Mouse (Mus musculus) forebrain, embryonic 15.5 days (tissue): ENCODE results near the gene Dab1. TPM values are rescaled to one million over a fixed set of nuclear protein-coding genes. Genes with fewer than 3 reads are reported as not detected.

Source experiments
- ATAC-seq: fragments of 200-750 bp; cut with Nextera tagmentation; replicated peaks from 2 replicates; pipeline ENCODE4 v1.8.0; 2017; ENCODE audit warnings: mild to moderate bottlenecking, moderate TSS enrichment, moderate library complexity
- H3K27ac ChIP-seq: fragments of 300-500 bp; sonication (generic); replicated peaks from 2 replicates; pipeline ENCODE4 v1.5.1; 2015; ENCODE audit warnings: mild to moderate bottlenecking, inconsistent platforms
- H3K27me3 ChIP-seq: fragments of 300-500 bp; sonication (generic); 2 replicates; pipeline ENCODE4 v1.6.1; 2015; ENCODE audit warnings: inconsistent platforms
- H3K36me3 ChIP-seq: fragments of 300-500 bp; sonication (generic); 2 replicates; pipeline ENCODE4 v1.6.1; 2015; ENCODE audit warnings: mild to moderate bottlenecking, inconsistent platforms
- H3K4me1 ChIP-seq: fragments of 300-500 bp; sonication (generic); 2 replicates; pipeline ENCODE4 v1.6.1; 2015; ENCODE audit warnings: inconsistent platforms
- H3K4me2 ChIP-seq: fragments of 300-500 bp; sonication (generic); replicated peaks from 2 replicates; pipeline ENCODE4 v1.6.1; 2015; ENCODE audit warnings: mild to moderate bottlenecking, inconsistent platforms
- H3K4me3 ChIP-seq: fragments of 300-500 bp; sonication (generic); 2 replicates; pipeline ENCODE4 v1.5.1; 2015; ENCODE audit warnings: mild to moderate bottlenecking, inconsistent platforms
- H3K9ac ChIP-seq: fragments of 300-500 bp; sonication (generic); replicated peaks from 2 replicates; pipeline ENCODE4 v1.6.1; 2015; ENCODE audit warnings: mild to moderate bottlenecking, inconsistent platforms
- H3K9me3 ChIP-seq: fragments of 300-500 bp; sonication (generic); 2 replicates; pipeline ENCODE4 v1.6.1; 2016; ENCODE audit warnings: inconsistent platforms
- WGBS: fragments of 180-500 bp; shearing (Covaris S2); methylation state at CpG from one replicate; pipeline ENCODE4 v1.1.7; 2015; ENCODE audit warnings: mixed read lengths; 5-methylcytosine and 5-hydroxymethylcytosine counted together
- polyA plus RNA-seq: library from polyadenylated mRNA; unstranded; fragments of >200 nt; fragmentation: Nextera tagmentation; extraction: Ambion mirVana; gene quantifications from 2 replicates; pipeline ENCODE4 v1.2.1, GENCODE M21; 2015

Gene Dab1
- polyA plus RNA-seq, 1 experiment from 2014 or later: 174 TPM

GRCm38 (mm10) chr4:103934364-103934763 lies 315.2 kb downstream of the Dab1 start:
- no peak for ATAC-seq
- Histone ChIP-seq H3K9ac (no peak overlapping the region), H3K9me3 (no peaks in the 10 kb centered on the region), H3K4me1 (peaks cover 5% of the 10 kb centered on the region; the same call in 1 of the 2 replicates), H3K4me3 (no peak overlapping the region), H3K36me3 (no peaks in the 10 kb centered on the region), H3K27me3 (no peaks in the 10 kb centered on the region), H3K27ac (no peak overlapping the region), H3K4me2 (no peak overlapping the region)
- 36% methylated on average over 3 of the region's 3 CpGs for WGBS

GRCm38 (mm10) chr4:103948255-103948654 lies 329.1 kb downstream of the Dab1 start:
- H3K9ac ChIP-seq: no peak overlapping the region
- H3K4me3 ChIP-seq: no peak overlapping the region
- no peaks in the 10 kb centered on the region for H3K27me3 ChIP-seq
- no peaks in the 10 kb centered on the region for H3K9me3 ChIP-seq
- no peak overlapping the region for H3K4me2 ChIP-seq
- WGBS: 67% methylated on average over 3 of the region's 3 CpGs
- no peak for ATAC-seq
- no peak overlapping the region for H3K27ac ChIP-seq
- H3K36me3 ChIP-seq: no peaks in the 10 kb centered on the region
- H3K4me1 ChIP-seq: peaks cover 5% of the 10 kb centered on the region; the same call in 1 of the 2 replicates

GRCm38 (mm10) chr4:103953652-103954220 lies 334.6 kb downstream of the Dab1 start:
- Histone ChIP-seq H3K4me2 (peak overlapping the region; percentile 16; the same call in 1 of the 2 replicates), H3K4me1 (peaks cover 5% of the 10 kb centered on the region), H3K27me3 (no peaks in the 10 kb centered on the region), H3K9ac (no peak overlapping the region), H3K36me3 (no peaks in the 10 kb centered on the region), H3K4me3 (no peak overlapping the region), H3K27ac (0 out of 2 replicates have a peak overlapping the region, but pooled peaks have one; percentile 12), H3K9me3 (no peaks in the 10 kb centered on the region)
- ATAC-seq: peak; percentile 48; the same call in 1 of the 2 replicates
- WGBS: 9% methylated on average over 9 of the region's 9 CpGs

- 57% methylated on average over 7 of the region's 7 CpGs for WGBS
- no peak overlapping the region for H3K9ac ChIP-seq
- H3K27me3 ChIP-seq: no peaks in the 10 kb centered on the region
- H3K27ac ChIP-seq: no peak overlapping the region
- H3K4me2 ChIP-seq: no peak overlapping the region
- no peaks in the 10 kb centered on the region for H3K36me3 ChIP-seq
- H3K9me3 ChIP-seq: no peaks in the 10 kb centered on the region
- H3K4me1 ChIP-seq: no peaks in the 10 kb centered on the region
- ATAC-seq: 0 out of 2 replicates have a peak, but pooled peaks have one; percentile 41
- H3K4me3 ChIP-seq: no peak overlapping the region
Observed at GRCm38 (mm10) chr4:103961134-103962049, 342.2 kb downstream of the Dab1 start.

- H3K4me3 ChIP-seq: no peak overlapping the region
- WGBS: 78% methylated on average over 9 of the region's 9 CpGs
- H3K9me3 ChIP-seq: no peaks in the 10 kb centered on the region
- H3K4me1 ChIP-seq: no peaks in the 10 kb centered on the region
- no peaks in the 10 kb centered on the region for H3K36me3 ChIP-seq
- H3K4me2 ChIP-seq: no peak overlapping the region
- H3K27me3 ChIP-seq: no peaks in the 10 kb centered on the region
- ATAC-seq: no peak
- H3K27ac ChIP-seq: no peak overlapping the region
- H3K9ac ChIP-seq: no peak overlapping the region
Observed at GRCm38 (mm10) chr4:103969906-103970305, 350.7 kb downstream of the Dab1 start.

- Histone ChIP-seq H3K9me3 (no peaks in the 10 kb centered on the region), H3K27me3 (no peaks in the 10 kb centered on the region), H3K9ac (no peak overlapping the region), H3K4me1 (no peaks in the 10 kb centered on the region), H3K27ac (no peak overlapping the region), H3K36me3 (no peaks in the 10 kb centered on the region), H3K4me3 (no peak overlapping the region), H3K4me2 (no peak overlapping the region)
- 71% methylated on average over 2 of the region's 2 CpGs for WGBS
- ATAC-seq: no peak
Observed at GRCm38 (mm10) chr4:103974536-103974935, 355.4 kb downstream of the Dab1 start.

- 58% methylated on average over 2 of the region's 2 CpGs for WGBS
- H3K27me3 ChIP-seq: no peaks in the 10 kb centered on the region
- H3K4me1 ChIP-seq: no peaks in the 10 kb centered on the region
- no peak overlapping the region for H3K4me2 ChIP-seq
- no peak overlapping the region for H3K27ac ChIP-seq
- H3K9ac ChIP-seq: no peak overlapping the region
- no peak for ATAC-seq
- no peak overlapping the region for H3K4me3 ChIP-seq
- no peaks in the 10 kb centered on the region for H3K9me3 ChIP-seq
- no peaks in the 10 kb centered on the region for H3K36me3 ChIP-seq
Observed at GRCm38 (mm10) chr4:103974946-103975345, 355.8 kb downstream of the Dab1 start.

GRCm38 (mm10) chr4:103993884-103994283 lies 374.7 kb downstream of the Dab1 start:
- no peak overlapping the region for H3K4me3 ChIP-seq
- 43% methylated on average over 3 of the region's 3 CpGs for WGBS
- H3K36me3 ChIP-seq: no peaks in the 10 kb centered on the region
- no peaks in the 10 kb centered on the region for H3K9me3 ChIP-seq
- H3K9ac ChIP-seq: no peak overlapping the region
- ATAC-seq: 0 out of 2 replicates have a peak, but pooled peaks have one; percentile 43
- no peaks in the 10 kb centered on the region for H3K4me1 ChIP-seq
- H3K4me2 ChIP-seq: no peak overlapping the region
- no peaks in the 10 kb centered on the region for H3K27me3 ChIP-seq
- no peak overlapping the region for H3K27ac ChIP-seq

- no peak for ATAC-seq
- no peaks in the 10 kb centered on the region for H3K27me3 ChIP-seq
- H3K4me3 ChIP-seq: no peak overlapping the region
- H3K4me2 ChIP-seq: no peak overlapping the region
- H3K27ac ChIP-seq: no peak overlapping the region
- no peaks in the 10 kb centered on the region for H3K9me3 ChIP-seq
- H3K36me3 ChIP-seq: no peaks in the 10 kb centered on the region
- no peak overlapping the region for H3K9ac ChIP-seq
- H3K4me1 ChIP-seq: no peaks in the 10 kb centered on the region
- 51% methylated on average over 1 of the region's 1 CpGs for WGBS
Observed at GRCm38 (mm10) chr4:103994406-103994805, 375.2 kb downstream of the Dab1 start.

GRCm38 (mm10) chr4:104008406-104008805 lies 389.2 kb downstream of the Dab1 start:
- no peak for ATAC-seq
- no peaks in the 10 kb centered on the region for H3K36me3 ChIP-seq
- H3K27ac ChIP-seq: no peak overlapping the region
- no peaks in the 10 kb centered on the region for H3K27me3 ChIP-seq
- H3K9ac ChIP-seq: no peak overlapping the region
- no peak overlapping the region for H3K4me2 ChIP-seq
- H3K9me3 ChIP-seq: no peaks in the 10 kb centered on the region
- H3K4me3 ChIP-seq: no peak overlapping the region
- peaks cover 23% of the 10 kb centered on the region for H3K4me1 ChIP-seq
- WGBS: 46% methylated on average over 5 of the region's 5 CpGs

- peaks cover 27% of the 10 kb centered on the region for H3K4me1 ChIP-seq
- H3K9me3 ChIP-seq: no peaks in the 10 kb centered on the region
- H3K27ac ChIP-seq: peak overlapping the region; percentile 56; the same call in 1 of the 2 replicates
- 71% methylated on average over 4 of the region's 4 CpGs for WGBS
- H3K9ac ChIP-seq: no peak overlapping the region
- ATAC-seq: no peak
- no peaks in the 10 kb centered on the region for H3K36me3 ChIP-seq
- no peak overlapping the region for H3K4me2 ChIP-seq
- H3K27me3 ChIP-seq: no peaks in the 10 kb centered on the region
- H3K4me3 ChIP-seq: no peak overlapping the region
Observed at GRCm38 (mm10) chr4:104011683-104012082, 392.5 kb downstream of the Dab1 start.

- H3K27ac ChIP-seq: peak overlapping the region; percentile 56
- no peak overlapping the region for H3K9ac ChIP-seq
- no peaks in the 10 kb centered on the region for H3K36me3 ChIP-seq
- no peak overlapping the region for H3K4me2 ChIP-seq
- no peaks in the 10 kb centered on the region for H3K9me3 ChIP-seq
- peaks cover 27% of the 10 kb centered on the region for H3K4me1 ChIP-seq
- H3K27me3 ChIP-seq: no peaks in the 10 kb centered on the region
- no peak for ATAC-seq
- H3K4me3 ChIP-seq: no peak overlapping the region
- 90% methylated on average over 4 of the region's 4 CpGs for WGBS
Observed at GRCm38 (mm10) chr4:104012150-104012549, 393.0 kb downstream of the Dab1 start.
